In the genomic region with DNA sequence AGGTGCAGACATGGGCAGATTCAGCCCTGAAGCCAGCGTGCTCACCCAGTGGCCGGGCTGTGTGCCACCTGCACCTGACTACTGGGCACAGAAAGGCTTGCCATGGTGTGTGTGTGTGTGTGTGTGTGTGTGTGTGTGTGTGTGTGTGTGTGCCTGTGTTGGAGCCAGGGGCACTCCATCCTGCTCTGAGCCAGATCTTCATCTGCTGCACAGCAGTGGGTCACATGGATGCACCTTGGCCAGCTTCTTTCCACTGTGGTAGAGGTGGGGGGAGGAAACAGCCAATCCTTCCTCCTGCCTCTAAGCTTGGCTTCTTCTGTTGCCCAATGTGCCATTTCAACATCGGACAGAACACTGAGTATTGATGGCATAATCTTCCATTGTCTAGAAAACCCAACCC, we compare ENCODE assay signal across 12 mouse cellular contexts.
A peak's percentile ranks its signal among the peaks of the same experiment; 100 is the strongest.
DNase-seq lines count a peak whose midpoint lies in the region; ATAC-seq lines count a peak whose summit lies in the region.
"Had no signal": no experiment of that assay in that cellular context is flagged by ENCODE, and none has a peak within 500 bp of the region (broad histone marks: within the 10 kb centered on the region; RNA-seq: fewer than 3 reads in every experiment).

No protein-coding gene starts in this region.

- 73% methylated on average over 3 of the region's 3 CpGs for WGBS in heart, embryonic 12.5 days
- 89% methylated on average over 3 of the region's 3 CpGs for WGBS in midbrain, embryonic 12.5 days
- WGBS in midbrain, embryonic 10.5 days: 85% methylated on average over 3 of the region's 3 CpGs
- WGBS in hindbrain, embryonic 16.5 days: 73% methylated on average over 3 of the region's 3 CpGs

- H3K9ac ChIP-seq in heart, embryonic 12.5 days: no peak overlapping the region
- 0 out of 2 replicates have a peak overlapping the region, but pooled peaks have one; percentile 12 for H3K9ac ChIP-seq in midbrain, embryonic 12.5 days (replicated peaks)
- H3K9ac ChIP-seq in hindbrain, embryonic 16.5 days (ENCODE audit: low read depth, low read length): no peak overlapping the region
- H3K9ac ChIP-seq: forebrain, embryonic 13.5 days; neural tube, embryonic 12.5 days had no signal

- H3K27ac ChIP-seq in heart, embryonic 12.5 days (ENCODE audit: poor library complexity, severe bottlenecking): no peak overlapping the region
- no peak overlapping the region for H3K27ac ChIP-seq in midbrain, embryonic 12.5 days (replicated peaks)
- H3K27ac ChIP-seq in midbrain, embryonic 10.5 days (replicated peaks): no peak overlapping the region; the same call in 1 of the 2 replicates
- peak overlapping the region; percentile 34; the same call in 1 of the 2 replicates for H3K27ac ChIP-seq in hindbrain, embryonic 16.5 days (ENCODE audit: low read depth, low read length)
- H3K27ac ChIP-seq: forebrain, embryonic 13.5 days; neural tube, embryonic 12.5 days had no signal

- no peak overlapping the region for H3K4me2 ChIP-seq in heart, embryonic 12.5 days
- H3K4me2 ChIP-seq in midbrain, embryonic 12.5 days (replicated peaks): no peak overlapping the region
- H3K4me2 ChIP-seq in hindbrain, embryonic 16.5 days (ENCODE audit: low read length): no peak overlapping the region
- H3K4me2 ChIP-seq: forebrain, embryonic 13.5 days; neural tube, embryonic 12.5 days had no signal

- peak; percentile 92 for DNase-seq in heart, adult 11 months
- DNase-seq in midbrain, embryonic 10.5 days (ENCODE audit: low spot score): no peak
- DNase-seq in cerebellum, adult 18-20 months: peak; percentile 73 to 79
- DNase-seq in c-Kit-positive CD71-positive TER-119-positive erythroid progenitor cells, embryonic 14.5 days (ENCODE audit: low spot score): no peak
- DNase-seq in thymus, postnatal 4 days: no peak
- DNase-seq: kidney, postnatal 4 days had no signal

- peaks cover 6% of the 10 kb centered on the region for H3K4me1 ChIP-seq in heart, embryonic 12.5 days (replicated peaks)
- peaks cover 14% of the 10 kb centered on the region for H3K4me1 ChIP-seq in midbrain, embryonic 12.5 days
- H3K4me1 ChIP-seq in midbrain, embryonic 10.5 days: peaks cover 35% of the 10 kb centered on the region
- H3K4me1 ChIP-seq in hindbrain, embryonic 16.5 days (ENCODE audit: control insufficient read depth, insufficient read depth, low read depth, low read length): peaks cover 29% of the 10 kb centered on the region

- no peak for ATAC-seq in heart, embryonic 12.5 days (ENCODE audit: insufficient number of reproducible peaks, low FRiP score)
- ATAC-seq in midbrain, embryonic 12.5 days (ENCODE audit: low FRiP score, low read depth): no peak
- ATAC-seq in hindbrain, embryonic 16.5 days: peak; percentile 41
- ATAC-seq: forebrain, embryonic 13.5 days; intestine, postnatal 0 days had no signal

- H3K9me3 ChIP-seq in heart, embryonic 12.5 days (replicated peaks): no peaks in the 10 kb centered on the region
- no peaks in the 10 kb centered on the region for H3K9me3 ChIP-seq in midbrain, embryonic 12.5 days
- no peaks in the 10 kb centered on the region for H3K9me3 ChIP-seq in midbrain, embryonic 10.5 days (replicated peaks)
- no peaks in the 10 kb centered on the region for H3K9me3 ChIP-seq in hindbrain, embryonic 16.5 days (ENCODE audit: control insufficient read depth, low read length)
- H3K9me3 ChIP-seq: forebrain, embryonic 13.5 days; neural tube, embryonic 12.5 days had no signal

- H3K4me3 ChIP-seq in heart, embryonic 12.5 days: no peak overlapping the region
- H3K4me3 ChIP-seq in midbrain, embryonic 12.5 days: no peak overlapping the region
- H3K4me3 ChIP-seq in midbrain, embryonic 10.5 days: no peak overlapping the region
- H3K4me3 ChIP-seq in hindbrain, embryonic 16.5 days (ENCODE audit: low read length): no peak overlapping the region
- H3K4me3 ChIP-seq: forebrain, embryonic 13.5 days; neural tube, embryonic 12.5 days had no signal

- no peaks in the 10 kb centered on the region for H3K36me3 ChIP-seq in heart, embryonic 12.5 days
- no peaks in the 10 kb centered on the region for H3K36me3 ChIP-seq in midbrain, embryonic 12.5 days
- H3K36me3 ChIP-seq in midbrain, embryonic 10.5 days: no peaks in the 10 kb centered on the region
- no peaks in the 10 kb centered on the region for H3K36me3 ChIP-seq in hindbrain, embryonic 16.5 days (ENCODE audit: control insufficient read depth, insufficient read depth, low read length)
- H3K36me3 ChIP-seq: neural tube, embryonic 12.5 days had no signal

- H3K27me3 ChIP-seq in heart, embryonic 12.5 days (replicated peaks): peaks cover 6% of the 10 kb centered on the region; the same call in 1 of the 2 replicates
- H3K27me3 ChIP-seq in midbrain, embryonic 12.5 days: peaks cover 5% of the 10 kb centered on the region
- no peaks in the 10 kb centered on the region for H3K27me3 ChIP-seq in midbrain, embryonic 10.5 days (ENCODE audit: low read depth, poor library complexity, severe bottlenecking)
- H3K27me3 ChIP-seq in hindbrain, embryonic 16.5 days (replicated peaks; ENCODE audit: control insufficient read depth, insufficient read depth, low read length): no peaks in the 10 kb centered on the region
- H3K27me3 ChIP-seq: forebrain, embryonic 13.5 days; neural tube, embryonic 12.5 days had no signal

Comparison
In these comparisons a context has a peak if more than half of its experiments do, and no peak if none do; other contexts are left out.
1. DNase-seq: peak in heart, adult 11 months (single experiment) and cerebellum, adult 18-20 months (2 of 2); none in midbrain, embryonic 10.5 days (single experiment), c-Kit-positive CD71-positive TER-119-positive erythroid progenitor cells, embryonic 14.5 days (single experiment) and thymus, postnatal 4 days (single experiment).